Mouse (Mus musculus): ENCODE data around the gene Pip4k2b. TPM values are rescaled to one million over a fixed set of nuclear protein-coding genes. Genes with fewer than 3 reads are reported as not detected.
A peak's percentile ranks its signal among the peaks of the same experiment; 100 is the strongest.
"Not testable (repeated sequence)": the region's sequence is repeated elsewhere in the genome, so short reads cannot be mapped to it uniquely, and the experiment has no call there.

The Pip4k2b gene
- total RNA-seq (2021), result 24.8 and 34.7 TPM in 2 replicates
- long read RNA-seq, experiment 1, partial matches to known transcripts, result 0 of 2 reads
- long read RNA-seq, experiment 1, other reads (novel, unspliced or antisense), result 2 of 2 reads
- long read RNA-seq, experiment 2, partial matches to known transcripts, result 0 of 5 reads
- long read RNA-seq, experiment 2, other reads (novel, unspliced or antisense), result 5 of 5 reads

GRCm38 (mm10) chr11:97744063-97744717 lies at the start of gene Pip4k2b:
TSS of gene Pip4k2b (minus strand) at chr11:97744704.
- DNase-seq, result peak; percentile 79

GRCm38 (mm10) chr11:97793165-97793564 lies 48.7 kb upstream of the Pip4k2b start:
- peak; percentile 59 for DNase-seq

- DNase-seq, result not testable (repeated sequence)
Observed at GRCm38 (mm10) chr11:97790778-97791438, 46.4 kb upstream of the Pip4k2b start.

- no peak for DNase-seq
Observed at GRCm38 (mm10) chr11:97789727-97790126, 45.2 kb upstream of the Pip4k2b start.

- DNase-seq, result no peak
Observed at GRCm38 (mm10) chr11:97787961-97788360, 43.5 kb upstream of the Pip4k2b start.

- no peak for DNase-seq
Observed at GRCm38 (mm10) chr11:97782564-97782895, 38.0 kb upstream of the Pip4k2b start.

- peak; percentile 100 for DNase-seq
Observed at GRCm38 (mm10) chr11:97781832-97782563, 37.5 kb upstream of the Pip4k2b start, which contains the start of gene Rpl23. TSS of gene Rpl23 (minus strand) at chr11:97782437.

GRCm38 (mm10) chr11:97781478-97781831 lies 37.0 kb upstream of the Pip4k2b start:
- no peak for DNase-seq

- DNase-seq, result no peak
Observed at GRCm38 (mm10) chr11:97779968-97780701, 35.6 kb upstream of the Pip4k2b start.

GRCm38 (mm10) chr11:97778918-97779317 lies 34.4 kb upstream of the Pip4k2b start:
- no peak for DNase-seq

- DNase-seq, result peak; percentile 48
Observed at GRCm38 (mm10) chr11:97777129-97777529, 32.6 kb upstream of the Pip4k2b start.

- no peak for DNase-seq
Observed at GRCm38 (mm10) chr11:97776497-97777128, 32.1 kb upstream of the Pip4k2b start.

GRCm38 (mm10) chr11:97775808-97776496 lies 31.4 kb upstream of the Pip4k2b start, which contains the start of gene 1700001P01Rik:
TSS of gene 1700001P01Rik (minus strand) at chr11:97775918.
- no peak for DNase-seq

- DNase-seq, result no peak
Observed at GRCm38 (mm10) chr11:97775186-97775585, 30.7 kb upstream of the Pip4k2b start.

GRCm38 (mm10) chr11:97771410-97771809 lies 26.9 kb upstream of the Pip4k2b start:
- DNase-seq, result no peak

GRCm38 (mm10) chr11:97769704-97770103 lies 25.2 kb upstream of the Pip4k2b start:
- no peak for DNase-seq

- peak; percentile 97 for DNase-seq
Observed at GRCm38 (mm10) chr11:97766154-97766881, 21.8 kb upstream of the Pip4k2b start, which contains the start of gene Cwc25. TSS of gene Cwc25 (minus strand) at chr11:97766556.

- no peak for DNase-seq
Observed at GRCm38 (mm10) chr11:97761638-97762037, 17.1 kb upstream of the Pip4k2b start.

- no peak for DNase-seq
Observed at GRCm38 (mm10) chr11:97758942-97759341, 14.4 kb upstream of the Pip4k2b start.

- no peak for DNase-seq
Observed at GRCm38 (mm10) chr11:97758125-97758524, 13.6 kb upstream of the Pip4k2b start.

All from adrenal gland, postnatal 14 days (tissue).